Mouse (Mus musculus): Measurements from ENCODE around the gene Pnma5.
"Not testable (repeated sequence)": the region's sequence is repeated elsewhere in the genome, so short reads cannot be mapped to it uniquely, and the experiment has no call there.

GRCm38 (mm10) chrX:73082267-73083055 is 45.6 kb upstream of the Pnma5 start, which contains the start of gene Xlr4a:
- TF ChIP-seq CTCF (IDR thresholded peaks at IDR 0.05; ENCODE audit: low read depth, low read length); EP300 (IDR thresholded peaks at IDR 0.05; ENCODE audit: insufficient read depth, low read depth, low read length): not testable (repeated sequence)
